Mouse (Mus musculus): Measurements from ENCODE around the gene Zfp982.
"Not testable (repeated sequence)": the region's sequence is repeated elsewhere in the genome, so short reads cannot be mapped to it uniquely, and the experiment has no call there.

The Zfp982 gene

DNA sequence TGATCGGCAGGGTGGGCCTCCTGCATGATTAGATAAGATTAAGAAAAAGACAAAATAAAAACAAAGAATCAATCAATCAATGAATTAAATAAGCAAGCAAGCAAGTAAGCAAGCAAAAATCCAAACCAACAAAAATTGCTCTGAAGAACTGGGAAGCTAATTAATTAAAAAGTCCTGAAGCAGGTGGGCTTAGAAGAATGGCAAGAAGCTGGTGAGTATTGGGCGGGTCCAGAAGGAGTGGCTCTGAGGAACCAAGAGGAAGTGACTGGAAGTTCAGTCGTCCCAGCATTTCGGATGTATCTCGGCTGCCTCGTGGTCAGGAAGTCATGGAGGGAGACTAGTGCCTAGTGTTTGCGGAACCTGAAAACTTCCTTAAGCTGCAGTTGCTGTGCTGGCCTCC lies at the start of gene Zfp982:
Gene Zfp982 (plus strand): TSS at position 301 of the 400 bp plus-strand sequence.
- DNase-seq (ENCODE audit: low spot score): not testable (repeated sequence)

DNA sequence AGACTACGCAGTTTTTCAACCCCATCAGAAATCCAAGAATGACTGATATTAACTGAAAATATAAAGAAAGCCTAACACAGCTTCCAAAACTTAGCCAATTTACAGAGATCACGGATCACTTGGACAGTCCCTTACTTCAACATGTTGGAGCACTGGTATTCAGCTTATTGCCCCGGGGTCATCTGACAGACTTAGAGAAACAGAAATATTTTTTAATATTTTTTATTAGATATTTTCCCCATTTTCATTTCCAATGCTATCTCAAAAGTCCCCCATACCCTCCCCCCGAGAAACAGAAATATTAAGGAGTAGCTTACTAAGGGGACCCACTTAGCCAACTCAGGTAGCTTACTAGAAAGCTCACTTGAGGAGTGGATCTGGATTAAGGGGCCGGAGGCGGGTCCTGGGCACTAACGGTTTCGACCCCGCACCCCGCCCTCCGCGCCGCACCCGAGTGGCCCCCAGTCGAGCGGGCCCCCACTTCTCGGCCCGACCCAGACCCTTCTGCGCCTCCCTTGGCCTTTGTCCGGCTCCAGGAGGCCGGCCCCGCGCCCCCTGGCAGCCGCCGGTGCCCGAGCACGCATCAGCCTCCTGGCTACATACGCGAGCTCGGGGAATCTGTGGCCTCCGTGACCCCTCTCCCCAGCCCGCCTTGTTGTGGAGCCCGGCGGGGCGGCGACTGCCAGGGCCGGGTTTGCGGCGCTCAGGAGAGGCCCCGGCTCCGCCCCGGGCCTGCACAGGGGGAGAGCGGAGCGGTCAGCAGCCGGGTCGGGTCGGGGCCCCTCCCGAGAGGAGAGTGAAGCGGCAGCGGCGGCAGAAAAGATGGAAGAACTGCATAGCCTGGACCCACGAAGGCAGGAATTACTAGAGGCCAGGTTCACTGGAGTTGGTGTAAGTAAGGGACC lies 49.3 kb upstream of the Zfp982 start:
- DNase-seq (ENCODE audit: low spot score): peak; percentile 71

DNA sequence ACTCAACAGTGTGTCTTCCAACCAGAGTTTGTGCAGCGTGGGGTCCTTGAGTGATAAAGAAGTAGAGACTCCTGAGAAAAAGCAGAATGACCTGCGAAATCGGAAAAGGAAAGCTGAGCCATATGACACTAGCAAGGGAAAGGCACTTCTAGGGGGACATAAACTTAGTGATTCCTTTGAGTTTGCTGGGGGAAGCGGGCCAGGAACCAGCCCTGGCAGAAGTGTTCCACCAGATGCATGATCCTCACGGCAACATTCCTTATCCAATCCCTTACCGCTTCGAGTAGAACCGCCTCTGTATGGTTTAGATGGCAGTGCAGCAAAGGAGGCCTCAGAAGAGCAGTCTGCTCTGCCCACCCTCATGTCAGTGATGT lies 48.7 kb upstream of the Zfp982 start:
- DNase-seq (ENCODE audit: low spot score): not testable (repeated sequence)

DNA sequence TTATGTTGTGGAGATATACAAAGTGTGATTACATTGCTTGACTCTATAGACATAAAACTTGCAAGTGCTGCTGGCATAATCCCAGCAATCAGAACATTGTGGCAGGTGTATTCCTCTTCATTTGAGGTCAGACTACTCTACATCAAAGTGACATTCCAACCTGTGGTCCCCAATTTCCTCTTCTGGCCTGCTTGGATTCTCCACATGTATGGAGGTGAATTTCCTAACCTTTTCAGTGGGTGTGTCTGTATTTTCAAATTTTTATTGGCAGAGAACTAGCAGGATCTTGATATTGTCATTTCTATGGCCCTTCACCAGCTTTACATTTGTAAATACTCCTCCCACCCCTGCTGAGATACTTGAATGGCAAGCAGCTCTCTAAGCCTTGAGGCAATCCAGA lies 46.8 kb upstream of the Zfp982 start:
- DNase-seq (ENCODE audit: low spot score): not testable (repeated sequence)

DNA sequence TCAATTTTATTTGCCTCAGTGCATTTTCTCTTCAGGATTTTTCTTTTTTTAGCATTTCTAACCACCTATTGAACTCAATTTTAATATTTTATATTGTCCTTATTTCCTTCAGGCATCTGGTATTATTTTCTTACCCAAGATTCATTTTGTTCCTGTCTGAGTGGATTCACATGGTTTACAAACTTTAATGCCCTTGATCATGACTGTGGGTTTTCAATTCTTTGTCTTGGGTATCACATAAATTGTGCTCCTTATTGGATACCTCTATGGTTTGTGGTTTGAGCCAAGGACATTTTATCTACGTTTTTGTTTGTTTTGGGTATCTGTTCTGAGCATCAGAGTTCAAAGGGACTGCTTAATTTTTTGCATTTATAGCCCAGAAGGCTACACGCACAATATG lies 43.9 kb upstream of the Zfp982 start:
- DNase-seq (ENCODE audit: low spot score): no peak

DNA sequence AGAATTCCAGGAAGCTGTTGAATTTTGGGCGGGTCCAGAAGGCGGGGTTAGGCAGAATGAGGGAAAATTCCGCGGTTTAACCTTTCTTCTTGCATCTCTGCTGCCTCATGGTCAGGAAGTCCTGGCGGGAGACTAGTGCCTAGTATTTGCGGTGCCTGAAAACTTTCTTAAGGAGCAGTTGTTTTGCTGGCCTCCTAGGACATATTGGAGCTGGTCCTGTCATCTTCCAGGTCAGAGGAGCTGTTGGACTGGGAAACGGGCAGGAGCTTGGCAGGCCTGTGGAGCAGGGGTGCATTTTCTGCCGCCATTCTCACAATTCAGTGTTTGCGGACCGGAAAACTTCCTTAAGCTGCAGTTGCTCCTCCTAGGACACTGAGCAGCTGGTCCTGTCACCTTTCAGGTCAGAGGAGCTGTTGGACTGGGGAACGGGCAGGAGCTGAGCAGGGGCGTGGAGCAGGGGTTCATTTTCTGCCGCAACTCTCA lies 43.1 kb upstream of the Zfp982 start:
- no peak for DNase-seq (ENCODE audit: low spot score)

DNA sequence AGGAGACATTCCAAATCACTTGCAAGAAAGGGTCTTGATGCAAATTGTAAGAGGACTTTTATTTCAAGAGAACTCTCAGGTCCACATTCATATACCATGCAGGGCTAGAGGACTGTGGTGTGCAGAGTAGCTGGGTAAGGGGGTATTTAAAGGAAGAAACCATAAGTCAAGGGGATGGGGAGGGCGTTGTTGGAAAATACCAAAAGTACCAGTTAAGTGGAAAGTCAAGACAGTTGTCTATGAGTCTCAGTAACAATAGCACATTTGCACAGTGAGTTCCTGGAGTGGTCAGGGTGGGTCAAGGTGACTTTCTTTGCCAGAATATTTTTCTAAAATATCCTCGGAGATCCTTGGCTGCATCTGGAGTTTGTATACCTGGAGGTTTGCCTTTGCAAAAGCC lies 42.2 kb upstream of the Zfp982 start:
- DNase-seq (ENCODE audit: low spot score): not testable (repeated sequence)

DNA sequence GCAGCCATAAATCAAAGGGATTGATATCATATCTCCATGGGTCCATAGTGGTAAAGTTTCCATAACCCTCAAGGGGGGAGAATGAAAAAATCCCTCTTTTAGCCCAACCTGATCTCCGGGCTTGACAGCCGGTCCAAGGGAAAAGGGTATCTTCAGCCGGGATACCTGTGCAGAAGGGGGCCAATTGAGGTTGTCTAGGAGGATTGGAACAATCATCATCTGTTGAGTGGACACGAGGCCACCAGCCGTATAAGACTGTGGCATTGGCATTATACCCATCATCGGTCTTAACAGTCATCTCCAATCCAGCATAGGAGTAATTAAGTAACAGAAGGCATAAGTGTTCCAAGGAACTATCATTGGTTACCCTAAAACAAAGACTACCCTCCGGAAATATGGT lies 25.0 kb upstream of the Zfp982 start:
- DNase-seq (ENCODE audit: low spot score): not testable (repeated sequence)

DNA sequence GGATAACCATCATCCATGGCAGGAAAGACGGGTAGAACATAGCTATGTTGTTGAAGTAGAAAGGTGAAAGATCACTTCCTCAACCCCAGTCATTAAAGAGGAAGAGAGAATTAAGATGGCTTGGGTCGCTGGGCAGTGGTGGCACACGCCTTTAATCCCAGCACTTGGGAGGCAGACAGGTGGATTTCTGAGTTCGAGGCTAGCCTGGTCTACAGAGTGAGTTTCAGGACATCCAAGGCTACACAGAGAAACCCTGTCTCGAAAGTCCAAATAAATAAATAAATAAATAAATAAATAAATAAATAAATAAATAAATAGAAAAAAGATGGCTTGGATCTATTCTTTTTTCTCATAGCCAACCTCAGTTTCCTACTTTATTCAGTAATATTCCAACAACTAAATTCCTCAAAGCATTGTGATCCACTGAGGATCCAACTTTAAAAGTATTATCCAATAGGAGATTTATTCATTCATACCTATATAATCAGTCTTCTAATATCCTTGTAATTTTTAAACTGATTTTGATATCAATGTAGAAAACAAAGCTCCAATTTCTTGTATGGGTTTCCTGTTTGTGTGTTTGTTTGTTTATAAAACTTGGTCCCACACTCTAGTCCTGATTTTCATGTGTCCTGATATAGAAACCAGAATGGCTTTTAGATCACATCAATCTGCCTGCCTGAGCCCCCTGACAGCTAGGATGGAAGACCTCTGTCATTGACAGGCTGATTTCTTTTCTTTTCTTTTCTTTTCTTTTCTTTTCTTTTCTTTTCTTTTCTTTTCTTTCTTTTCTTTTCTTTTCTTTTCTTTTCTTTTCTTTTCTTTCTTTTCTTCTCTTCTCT lies 6.8 kb downstream of the Zfp982 start:
- DNase-seq (ENCODE audit: low spot score): not testable (repeated sequence)

DNA sequence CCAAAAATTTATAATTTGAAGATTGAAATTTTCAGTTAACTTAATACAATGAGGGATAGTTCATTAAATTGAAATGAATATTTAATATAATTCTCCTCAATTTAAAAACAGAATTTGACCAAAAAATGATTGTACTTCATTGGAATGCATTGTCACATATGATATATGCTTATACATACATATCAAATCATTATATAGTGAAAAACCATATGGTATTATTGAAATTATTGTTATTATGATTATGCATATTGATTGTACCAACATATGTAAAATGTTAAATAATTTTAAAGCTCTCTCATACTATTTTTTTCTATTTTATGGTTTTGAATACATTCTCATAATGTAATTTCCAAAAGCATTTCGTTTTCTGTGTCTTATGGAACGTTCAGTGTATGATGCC lies 17.0 kb downstream of the Zfp982 start:
- no peak for DNase-seq (ENCODE audit: low spot score)

DNA sequence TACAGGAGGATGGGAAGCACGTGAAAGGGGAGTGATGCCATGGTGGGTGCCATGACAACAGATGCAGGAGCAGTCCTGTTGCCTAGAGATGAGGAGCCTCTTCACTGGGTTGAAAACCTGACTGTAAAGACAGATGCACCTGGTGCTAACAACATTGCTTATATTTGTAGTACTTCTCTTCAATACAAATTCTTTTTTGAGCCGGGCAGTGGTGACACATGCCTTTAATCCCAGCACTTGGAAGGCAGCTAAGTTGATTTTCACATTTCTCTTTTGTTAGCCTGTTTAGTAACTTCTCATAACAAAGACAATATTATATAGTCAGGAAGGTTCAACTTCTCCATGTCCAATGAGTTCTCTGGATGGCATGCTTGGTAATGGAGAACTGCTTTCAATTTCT lies 26.8 kb downstream of the Zfp982 start:
- no peak for DNase-seq (ENCODE audit: low spot score)

DNA sequence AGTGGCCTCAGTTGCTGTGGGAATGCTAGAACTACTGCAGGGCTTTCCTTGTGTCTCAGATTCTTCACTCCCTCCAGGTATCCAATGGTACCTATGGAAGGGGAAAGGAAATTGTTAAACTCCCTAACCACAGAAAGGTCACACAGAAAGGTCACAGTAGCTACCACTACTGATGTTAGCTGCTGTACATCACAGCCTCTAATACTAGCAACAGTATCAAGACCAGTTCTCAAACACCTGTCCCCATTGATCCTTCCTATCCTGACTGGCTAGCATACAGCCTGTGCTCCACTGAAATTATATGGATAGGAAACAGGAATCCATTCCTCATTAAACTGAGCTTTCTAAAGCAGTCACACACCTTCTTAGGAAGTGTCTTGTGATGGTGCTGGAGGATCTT lies 27.9 kb downstream of the Zfp982 start:
- no peak for DNase-seq (ENCODE audit: low spot score)

DNA sequence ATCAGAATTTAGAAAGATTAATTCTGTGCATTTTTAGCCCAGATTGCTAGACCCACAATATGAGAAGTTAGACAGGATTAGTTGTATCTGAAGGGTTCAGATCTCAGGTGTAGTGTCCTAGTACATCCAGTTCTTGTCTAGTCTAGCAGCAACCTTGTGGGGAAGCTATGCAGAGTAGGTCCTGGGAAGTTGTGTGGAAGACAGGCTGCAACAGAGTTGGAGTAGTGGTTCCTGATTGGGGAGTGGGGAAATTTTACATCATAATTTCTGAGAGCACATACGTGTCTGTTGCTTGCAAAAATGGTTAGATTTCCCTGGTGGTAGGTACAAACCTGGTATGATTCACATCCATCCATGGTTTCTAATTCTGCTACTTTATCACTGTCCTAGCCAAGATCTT lies 32.9 kb downstream of the Zfp982 start:
- DNase-seq (ENCODE audit: low spot score): no peak

DNA sequence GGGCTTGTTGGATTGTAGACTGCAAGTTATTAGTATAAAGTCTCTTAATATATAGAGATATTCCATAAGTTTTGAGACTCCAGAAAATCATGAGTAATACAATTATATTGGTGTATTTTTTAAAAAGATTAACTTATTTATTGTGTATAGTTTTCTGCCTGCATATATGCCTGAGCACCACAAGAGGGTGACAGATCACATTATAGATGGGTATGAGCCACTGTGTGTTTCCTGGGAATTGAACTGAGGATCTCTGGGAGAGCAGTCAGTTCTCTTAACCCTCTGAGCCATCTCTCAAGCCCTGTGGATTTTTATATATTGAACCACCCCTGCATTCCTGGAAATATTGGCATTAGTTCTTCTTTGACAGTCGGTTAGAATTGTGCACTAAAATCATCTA lies 38.1 kb downstream of the Zfp982 start:
- no peak for DNase-seq (ENCODE audit: low spot score)

DNA sequence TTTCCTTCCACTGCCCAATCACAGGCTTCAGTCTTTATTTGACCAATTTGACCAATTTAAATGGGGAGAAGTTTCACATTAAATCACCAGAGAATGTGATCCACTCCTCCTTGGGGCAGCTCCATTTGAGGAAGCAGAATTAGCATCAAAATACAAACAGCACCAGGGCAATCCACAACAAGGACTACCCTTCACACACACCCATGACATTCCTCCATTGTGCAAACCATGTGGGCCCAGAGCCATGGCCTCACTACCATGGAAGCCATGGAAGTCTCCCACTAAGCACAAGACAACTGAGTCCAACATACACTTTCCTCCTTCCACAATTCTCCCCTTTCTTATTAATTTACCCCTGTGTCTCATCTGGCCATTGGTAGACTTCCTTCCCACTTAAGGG lies 43.7 kb downstream of the Zfp982 start:
- DNase-seq (ENCODE audit: low spot score): not testable (repeated sequence)

DNA sequence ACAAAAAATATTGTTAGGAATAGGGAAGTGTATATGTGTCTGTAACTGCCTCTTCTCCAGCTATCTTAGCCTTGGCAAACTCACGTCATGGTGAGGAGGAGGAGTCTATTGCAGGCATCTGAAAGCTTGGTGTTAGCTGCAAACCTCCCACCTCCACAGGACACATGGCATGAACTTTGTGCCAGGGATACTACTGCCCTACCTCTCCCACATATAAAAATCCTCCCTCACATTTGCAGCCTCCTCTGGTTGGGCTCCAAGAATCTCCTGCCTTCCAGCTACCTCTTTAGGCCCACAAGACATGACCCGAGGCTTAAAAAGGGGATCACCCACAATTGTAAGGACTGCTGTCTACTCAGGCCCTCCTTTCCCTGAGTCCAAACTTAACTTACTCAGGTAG lies 45.5 kb downstream of the Zfp982 start:
- no peak for DNase-seq (ENCODE audit: low spot score)

DNA sequence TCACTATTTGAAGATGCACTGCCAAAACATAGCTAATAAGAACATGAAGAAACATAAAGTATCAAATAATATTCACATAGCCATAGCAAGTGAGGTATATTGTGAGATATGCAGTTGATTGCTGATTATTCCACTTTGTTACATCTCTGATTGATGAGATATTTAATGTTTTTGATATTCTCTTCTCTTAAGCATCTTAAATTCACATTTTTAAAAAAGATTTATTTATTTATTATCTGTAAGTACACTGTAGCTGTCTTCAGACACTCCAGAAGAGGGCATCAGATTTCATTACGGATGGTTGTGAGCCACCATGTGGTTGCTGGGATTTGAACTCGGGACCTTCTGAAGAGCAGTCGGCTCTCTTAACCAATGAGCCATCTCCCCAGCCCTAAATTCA lies 47.7 kb downstream of the Zfp982 start, which contains the start of gene Gm16503:
Gene Gm16503 (plus strand): TSS at position 301 of the 400 bp plus-strand sequence.
- not testable (repeated sequence) for DNase-seq (ENCODE audit: low spot score)

DNA sequence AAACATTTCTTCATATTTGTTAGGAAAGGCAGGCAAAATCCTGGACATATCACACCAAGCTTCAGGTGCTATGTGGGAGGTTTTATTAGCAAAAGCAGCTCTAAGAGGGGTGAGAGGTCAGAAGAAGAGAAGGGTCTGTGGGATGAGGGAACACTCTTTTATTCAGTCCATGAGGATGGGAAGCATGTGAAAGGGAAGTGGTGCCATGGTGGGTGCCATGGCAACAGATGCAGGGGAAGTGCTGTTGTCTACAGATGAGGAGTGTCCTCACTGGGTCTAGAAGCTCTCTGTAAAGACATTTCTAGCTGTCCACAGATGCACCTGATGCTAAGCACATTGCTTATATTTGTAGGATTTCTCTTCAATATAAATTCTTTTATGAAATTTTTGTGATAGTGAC lies 48.9 kb downstream of the Zfp982 start:
- DNase-seq (ENCODE audit: low spot score): no peak

DNA sequence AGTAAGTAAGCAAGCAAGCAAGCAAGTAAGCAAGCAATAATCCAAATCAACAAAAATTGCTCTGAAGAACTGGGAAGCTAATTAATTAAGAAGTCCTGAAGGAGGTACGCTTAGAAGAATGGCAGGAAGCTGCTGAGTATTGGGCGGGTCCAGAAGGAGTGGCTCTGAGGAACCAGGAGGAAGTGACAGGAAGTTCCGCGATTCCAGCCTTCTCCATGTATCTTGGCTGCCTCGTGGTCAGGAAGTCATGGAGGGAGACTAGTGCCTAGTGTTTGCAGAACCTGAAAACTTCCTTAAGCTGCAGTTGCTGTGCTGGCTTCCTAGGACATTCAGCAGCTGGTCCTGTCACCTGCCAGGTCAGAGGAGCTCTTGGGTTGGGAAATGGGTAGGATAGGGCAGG lies 60.9 kb downstream of the Zfp982 start, which contains the start of gene Zfp985:
Gene Zfp985 (plus strand): TSS at position 207 of the 400 bp plus-strand sequence.
- not testable (repeated sequence) for DNase-seq (ENCODE audit: low spot score)

DNA sequence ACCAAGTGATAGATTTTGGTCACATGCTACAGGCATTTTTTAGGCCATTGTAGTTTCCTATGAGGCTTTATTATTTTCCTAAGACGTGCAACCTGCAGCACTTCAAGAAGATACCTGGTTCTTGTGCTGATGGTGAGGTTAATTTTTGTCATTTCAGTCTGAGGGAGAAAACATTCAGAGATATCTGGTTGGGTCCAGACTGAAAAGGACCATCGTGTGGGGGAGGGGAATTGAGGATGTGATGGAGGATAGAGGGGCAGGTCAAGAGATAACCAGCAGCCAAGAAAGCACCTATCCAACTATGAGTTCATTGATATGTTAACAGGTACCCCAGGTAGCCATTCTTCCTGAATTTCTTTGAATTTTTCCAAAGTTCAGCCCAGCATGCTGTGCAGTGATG lies 62.1 kb downstream of the Zfp982 start:
- DNase-seq (ENCODE audit: low spot score): not testable (repeated sequence)

DNA sequence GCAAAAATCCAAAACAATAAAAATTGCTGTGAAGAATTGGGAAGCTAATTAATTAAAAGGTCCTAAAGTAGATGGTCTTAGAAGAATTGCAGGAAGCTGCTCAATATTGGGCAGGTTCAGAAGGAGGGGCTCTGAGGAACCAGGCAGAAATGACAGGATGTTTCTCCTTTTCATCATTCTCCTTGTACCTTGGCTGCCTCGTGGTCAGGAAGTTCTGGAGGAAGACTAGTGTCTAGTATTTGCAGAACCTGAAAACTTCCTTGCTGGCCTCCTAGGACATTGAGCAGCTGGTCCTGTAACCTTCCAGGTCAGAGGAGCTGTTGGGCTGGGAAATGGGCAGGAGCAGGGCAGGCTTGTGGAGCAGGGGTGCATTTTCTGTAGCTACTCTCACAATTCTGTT lies 64.7 kb downstream of the Zfp982 start:
- DNase-seq (ENCODE audit: low spot score): not testable (repeated sequence)

DNA sequence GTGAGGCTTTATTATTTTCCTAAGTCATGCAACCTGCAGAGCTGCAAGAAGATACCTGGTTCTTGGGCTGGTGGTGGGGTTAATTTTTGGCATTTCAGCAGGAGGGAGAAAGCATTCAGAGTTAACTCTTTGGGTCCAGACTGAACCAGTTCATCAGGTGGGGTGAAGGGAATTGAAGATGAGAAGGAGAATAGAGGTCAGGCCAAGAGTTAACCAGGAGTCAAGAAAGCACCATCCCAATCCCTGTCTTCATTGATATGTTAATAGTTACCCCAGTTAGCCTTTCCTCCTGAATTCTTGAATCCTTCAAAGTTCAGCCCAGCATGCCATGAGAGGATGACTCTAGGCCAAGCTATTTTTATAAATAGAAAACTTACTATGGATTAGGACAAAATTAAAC lies 65.8 kb downstream of the Zfp982 start:
- not testable (repeated sequence) for DNase-seq (ENCODE audit: low spot score)

DNA sequence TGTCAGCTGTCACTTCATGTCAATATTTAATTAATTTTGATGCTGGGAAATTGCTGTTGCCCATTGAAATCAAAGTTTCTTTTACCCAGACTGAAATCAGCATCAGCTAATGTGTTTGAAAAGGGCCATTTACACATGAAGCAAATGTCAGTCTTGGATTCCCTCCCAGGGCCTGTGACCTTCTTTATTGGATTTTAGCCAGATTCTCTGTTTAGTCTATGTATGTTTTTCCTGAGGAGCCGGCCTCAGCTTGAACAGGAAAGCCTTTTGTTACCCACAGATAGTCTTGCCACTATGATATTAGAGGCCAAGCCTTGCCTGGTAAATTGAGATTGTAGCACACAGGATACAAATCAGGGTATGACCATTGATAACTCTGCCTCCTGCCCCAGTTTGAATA lies 66.9 kb downstream of the Zfp982 start:
- not testable (repeated sequence) for DNase-seq (ENCODE audit: low spot score)

All from testis, postnatal 10 days (tissue).